Mouse (Mus musculus) gastrocnemius, postnatal 4 days (tissue): ENCODE results near the gene Dtx4. TPM values are rescaled to one million over a fixed set of nuclear protein-coding genes. Genes with fewer than 3 reads are reported as not detected.

ENCODE experiments used
- DNase-seq, 2 experiments: peaks; one replicate each; pipeline ENCODE4 v3.0.0; 2021 to 2022; ENCODE audit warnings: low spot score in 2 of 2, mixed read lengths in 2 of 2
- total RNA-seq, 2 experiments: library from RNA; stranded (reverse); gene quantifications; 2 replicates each; pipeline ENCODE4 v1.2.3; 2021

Gene Dtx4
- total RNA-seq, 2 experiments from 2014 or later, result 33.2 to 37.5 TPM

GRCm38 (mm10) chr19:12471866-12472265 is 29.4 kb downstream of the Dtx4 start:
- no peak for DNase-seq

- DNase-seq, result no peak
Measured at GRCm38 (mm10) chr19:12467436-12467835, 33.8 kb downstream of the Dtx4 start.

- peak in 1 of 2 experiments; percentile 46 for DNase-seq
Measured at GRCm38 (mm10) chr19:12466204-12466603, 35.0 kb downstream of the Dtx4 start.

- DNase-seq, result no peak
Measured at GRCm38 (mm10) chr19:12465530-12466144, 35.6 kb downstream of the Dtx4 start.

- no peak for DNase-seq
Measured at GRCm38 (mm10) chr19:12464674-12465073, 36.6 kb downstream of the Dtx4 start.

- no peak for DNase-seq
Measured at GRCm38 (mm10) chr19:12464127-12464526, 37.1 kb downstream of the Dtx4 start.

- DNase-seq, result no peak
Measured at GRCm38 (mm10) chr19:12463722-12464035, 37.6 kb downstream of the Dtx4 start.

GRCm38 (mm10) chr19:12462851-12463721 is 38.2 kb downstream of the Dtx4 start:
- no peak for DNase-seq

GRCm38 (mm10) chr19:12460282-12461249 is 40.7 kb downstream of the Dtx4 start, which contains the start of gene Mpeg1:
TSS of gene Mpeg1 (plus strand) at chr19:12460779.
- no peak for DNase-seq

GRCm38 (mm10) chr19:12459516-12459915 is 41.7 kb downstream of the Dtx4 start:
- no peak for DNase-seq

- no peak for DNase-seq
Measured at GRCm38 (mm10) chr19:12457401-12458066, 43.7 kb downstream of the Dtx4 start.

GRCm38 (mm10) chr19:12445014-12445413 is 56.2 kb downstream of the Dtx4 start:
- DNase-seq, result no peak

GRCm38 (mm10) chr19:12442560-12442959 is 58.7 kb downstream of the Dtx4 start:
- DNase-seq, result no peak

- DNase-seq, result no peak
Measured at GRCm38 (mm10) chr19:12440103-12440725, 61.0 kb downstream of the Dtx4 start.

GRCm38 (mm10) chr19:12439581-12439980 is 61.7 kb downstream of the Dtx4 start:
- DNase-seq, result no peak

GRCm38 (mm10) chr19:12435750-12436524 is 65.3 kb downstream of the Dtx4 start:
- no peak for DNase-seq

GRCm38 (mm10) chr19:12435011-12435416 is 66.2 kb downstream of the Dtx4 start:
- DNase-seq, result no peak

GRCm38 (mm10) chr19:12433033-12433432 is 68.2 kb downstream of the Dtx4 start:
- peak in 1 of 2 experiments; percentile 17 for DNase-seq

GRCm38 (mm10) chr19:12427605-12428004 is 73.6 kb downstream of the Dtx4 start, which contains the start of gene Pfpl:
TSS of gene Pfpl (plus strand) at chr19:12427905.
- no peak for DNase-seq
